Mouse (Mus musculus) kidney, adult 2 months (tissue): ENCODE data around the gene Cacng5. TPM values are rescaled to one million over a fixed set of nuclear protein-coding genes. Genes with fewer than 3 reads are reported as not detected.
A peak's percentile ranks its signal among the peaks of the same experiment; 100 is the strongest.

Experiments
- DNase-seq: peaks from one replicate; pipeline ENCODE4 v3.0.0; 2021
- H3K27ac ChIP-seq: fragments of 200-500 bp; 2 replicates; pipeline ENCODE4 v1.5.1; 2012; ENCODE audit warnings: low read depth, low read length, control low read depth, inconsistent platforms; ENCODE audit not compliant: insufficient read depth
- H3K27me3 ChIP-seq: fragments of 200-500 bp; replicated peaks from 2 replicates; pipeline ENCODE4 v1.6.1; 2012; ENCODE audit warnings: mild to moderate bottlenecking, moderate library complexity, low read length, inconsistent platforms; ENCODE audit not compliant: control insufficient read depth, insufficient read depth
- H3K36me3 ChIP-seq: fragments of 200-500 bp; 2 replicates; pipeline ENCODE4 v1.6.1; 2012; ENCODE audit warnings: mild to moderate bottlenecking, moderate library complexity, low read length, inconsistent platforms; ENCODE audit not compliant: control insufficient read depth, insufficient read depth
- H3K4me1 ChIP-seq: fragments of 200-500 bp; 2 replicates; pipeline ENCODE4 v1.6.1; 2011; ENCODE audit warnings: low read length; ENCODE audit not compliant: control insufficient read depth, insufficient read depth
- H3K4me3 ChIP-seq: fragments of 200-500 bp; 2 replicates; pipeline ENCODE4 v1.5.1; 2011; ENCODE audit warnings: mild to moderate bottlenecking, low read depth, low read length, control low read depth; ENCODE audit not compliant: insufficient read depth
- CTCF ChIP-seq: fragments of 200-500 bp; conservative IDR thresholded peaks from 2 replicates; pipeline ENCODE4 v1.5.1; 2011; ENCODE audit warnings: low read depth, mild to moderate bottlenecking, control low read depth, low read length, moderate library complexity, mixed read lengths; ENCODE audit not compliant: insufficient read depth, insufficient read length
- POLR2A ChIP-seq: fragments of 200-500 bp; IDR thresholded peaks from one replicate; pipeline ENCODE4 v1.6.1; 2011; ENCODE audit warnings: low read depth, low read length, control low read depth
- WGBS: fragments of 180-500 bp; shearing (Covaris S2); methylation state at CpG from one replicate; pipeline ENCODE4 v1.1.7; 2018; 5-methylcytosine and 5-hydroxymethylcytosine counted together
- polyA plus RNA-seq: library from polyadenylated mRNA; depleted of rRNA; stranded (reverse); fragments of >200 nt; gene quantifications from 2 replicates; pipeline ENCODE4 v1.2.3, GENCODE M21; 2012; rRNA removed

The Cacng5 gene
- polyA plus RNA-seq, 1 experiment = 0.05 TPM

GRCm38 (mm10) chr11:107861738-107862137 lies 53.1 kb downstream of the Cacng5 start:
- no peak for DNase-seq
- H3K27ac ChIP-seq = no peak overlapping the region
- H3K4me1 ChIP-seq = no peaks in the 10 kb centered on the region
- 76% methylated on average over 5 of the region's 5 CpGs for WGBS
- H3K4me3 ChIP-seq = no peak overlapping the region
- H3K27me3 ChIP-seq = no peaks in the 10 kb centered on the region
- H3K36me3 ChIP-seq = no peaks in the 10 kb centered on the region
- TF ChIP-seq CTCF (no peak), POLR2A (no peak)

DNA sequence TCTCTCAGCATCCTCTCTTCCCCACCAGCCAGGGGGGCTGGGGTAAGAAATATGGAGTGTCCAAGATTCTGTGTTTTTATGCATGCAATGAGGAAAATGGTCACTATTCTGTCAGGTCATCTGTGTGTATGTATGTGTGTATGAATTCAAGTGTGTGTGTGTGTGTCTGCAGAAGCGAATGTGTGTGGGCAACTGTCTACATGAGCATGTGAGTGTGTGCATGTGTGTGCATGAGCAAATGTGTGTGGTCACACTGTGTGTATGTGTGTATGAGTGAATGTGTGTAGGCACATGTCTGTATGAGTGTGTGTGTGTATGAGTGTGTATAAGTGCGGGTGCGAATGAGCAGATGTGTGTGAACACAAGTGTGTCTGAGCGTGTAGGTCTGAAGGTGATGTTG lies 55.0 kb downstream of the Cacng5 start:
- Histone ChIP-seq H3K27me3 (no peaks in the 10 kb centered on the region), H3K4me3 (no peak overlapping the region), H3K27ac (no peak overlapping the region), H3K36me3 (no peaks in the 10 kb centered on the region), H3K4me1 (no peaks in the 10 kb centered on the region)
- no peak for DNase-seq
- TF ChIP-seq CTCF = no peak
- no peak for TF ChIP-seq POLR2A
- WGBS = 98% methylated on average over 4 of the region's 4 CpGs

GRCm38 (mm10) chr11:107859288-107859687 lies 55.6 kb downstream of the Cacng5 start:
- peak; percentile 50 for DNase-seq
- TF ChIP-seq CTCF (peak; percentile 67), POLR2A (no peak)
- Histone ChIP-seq H3K4me3 (no peak overlapping the region), H3K27ac (no peak overlapping the region), H3K27me3 (no peaks in the 10 kb centered on the region), H3K36me3 (no peaks in the 10 kb centered on the region), H3K4me1 (no peaks in the 10 kb centered on the region)
- WGBS = 12% methylated on average over 7 of the region's 7 CpGs

DNA sequence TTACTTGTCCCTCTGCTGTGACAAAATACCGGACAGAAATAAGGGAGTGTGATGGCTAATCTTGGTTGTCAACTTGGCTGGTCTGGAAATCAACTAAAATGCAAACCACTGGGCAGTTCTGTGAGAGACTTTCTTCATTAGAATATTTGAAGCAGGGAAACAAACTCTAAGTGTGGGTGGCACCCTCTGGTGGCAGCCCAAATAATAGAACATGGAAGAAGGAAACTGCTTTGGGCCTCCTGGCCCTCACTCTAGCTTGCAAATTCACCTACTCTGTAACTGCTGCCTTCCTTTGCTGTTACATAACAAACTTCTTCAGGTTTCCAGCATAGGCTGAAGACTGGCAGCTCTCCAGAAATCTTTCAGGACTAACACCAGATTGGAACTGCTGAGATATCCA lies 61.8 kb downstream of the Cacng5 start:
- DNase-seq = peak; percentile 64
- H3K4me1 ChIP-seq = no peaks in the 10 kb centered on the region
- H3K36me3 ChIP-seq = no peaks in the 10 kb centered on the region
- TF ChIP-seq CTCF = peak; percentile 51
- no peak for TF ChIP-seq POLR2A
- WGBS = 40% methylated on average over 1 of the region's 1 CpGs
- no peak overlapping the region for H3K4me3 ChIP-seq
- H3K27ac ChIP-seq = no peak overlapping the region
- no peaks in the 10 kb centered on the region for H3K27me3 ChIP-seq

- TF ChIP-seq POLR2A (no peak), CTCF (no peak)
- peak; percentile 7 for DNase-seq
- H3K4me1 ChIP-seq = no peaks in the 10 kb centered on the region
- 39% methylated on average over 10 of the region's 10 CpGs for WGBS
- H3K27me3 ChIP-seq = no peaks in the 10 kb centered on the region
- no peak overlapping the region for H3K4me3 ChIP-seq
- no peak overlapping the region for H3K27ac ChIP-seq
- no peaks in the 10 kb centered on the region for H3K36me3 ChIP-seq
Observed at GRCm38 (mm10) chr11:107849621-107850020, 65.2 kb downstream of the Cacng5 start.

DNA sequence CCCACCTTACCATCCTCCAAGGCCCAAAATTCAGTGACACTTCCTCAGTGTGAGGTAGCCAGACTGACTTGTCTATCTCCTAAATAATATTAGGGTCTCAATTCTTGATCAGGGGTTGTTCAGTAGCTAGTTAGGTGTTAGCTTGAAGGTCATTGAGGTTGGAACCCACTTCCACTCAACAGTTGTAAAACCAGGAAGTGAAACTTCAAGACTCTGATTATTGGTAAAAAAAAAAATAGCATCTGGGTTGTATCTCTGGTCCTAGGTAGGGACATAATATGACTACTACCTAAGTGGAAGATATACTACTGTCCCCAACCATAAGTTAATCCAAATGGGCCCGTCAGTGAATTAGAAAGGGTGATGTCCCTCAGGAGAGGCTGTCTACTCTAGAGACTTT lies 70.7 kb downstream of the Cacng5 start:
- TF ChIP-seq CTCF (no peak), POLR2A (no peak)
- Histone ChIP-seq H3K27me3 (no peaks in the 10 kb centered on the region), H3K27ac (no peak overlapping the region), H3K4me1 (no peaks in the 10 kb centered on the region), H3K4me3 (no peak overlapping the region), H3K36me3 (no peaks in the 10 kb centered on the region)
- no peak for DNase-seq
- 100% methylated on average over 1 of the region's 1 CpGs for WGBS

GRCm38 (mm10) chr11:107833351-107834040 lies 81.4 kb downstream of the Cacng5 start:
- DNase-seq = no peak

More at GRCm38 (mm10) chr11:107833351-107834040, 81.4 kb downstream of the Cacng5 start:
- Histone ChIP-seq H3K4me3 (no peak overlapping the region), H3K36me3 (no peaks in the 10 kb centered on the region), H3K27me3 (no peaks in the 10 kb centered on the region; the same call in 1 of the 2 replicates), H3K27ac (no peak overlapping the region), H3K4me1 (no peaks in the 10 kb centered on the region)
- 57% methylated on average over 7 of the region's 7 CpGs for WGBS
- TF ChIP-seq CTCF (no peak), POLR2A (no peak)

Other genes starting within 250 kb of the Cacng5 start
- 0.19 and 1.4 TPM in 2 replicates for gene Cacng1, start 198.5 kb downstream of the Cacng5 start, polyA plus RNA-seq
- gene Cacng4, start 120.5 kb downstream of the Cacng5 start, polyA plus RNA-seq = 0.31 and 0.69 TPM in 2 replicates